Mouse (Mus musculus) thymus, adult 2 months (tissue): ENCODE measurements around the gene Abcc6.

Source experiments
- CTCF ChIP-seq: fragments of 200-500 bp; IDR thresholded peaks from 2 replicates; pipeline ENCODE4 v1.5.1; 2012; ENCODE audit warnings: mild to moderate bottlenecking, control low read depth, low read length, moderate library complexity, borderline replicate concordance; ENCODE audit not compliant: control insufficient read depth, poor library complexity, insufficient read depth; ENCODE audit errors: extremely low read depth
- POLR2A ChIP-seq: fragments of 200-500 bp; IDR thresholded peaks from 2 replicates; pipeline ENCODE4 v1.6.1; 2012; ENCODE audit warnings: mild to moderate bottlenecking, low read length, control low read depth, moderate library complexity; ENCODE audit not compliant: control insufficient read depth, poor library complexity, insufficient read depth; ENCODE audit errors: extremely low read depth

DNA sequence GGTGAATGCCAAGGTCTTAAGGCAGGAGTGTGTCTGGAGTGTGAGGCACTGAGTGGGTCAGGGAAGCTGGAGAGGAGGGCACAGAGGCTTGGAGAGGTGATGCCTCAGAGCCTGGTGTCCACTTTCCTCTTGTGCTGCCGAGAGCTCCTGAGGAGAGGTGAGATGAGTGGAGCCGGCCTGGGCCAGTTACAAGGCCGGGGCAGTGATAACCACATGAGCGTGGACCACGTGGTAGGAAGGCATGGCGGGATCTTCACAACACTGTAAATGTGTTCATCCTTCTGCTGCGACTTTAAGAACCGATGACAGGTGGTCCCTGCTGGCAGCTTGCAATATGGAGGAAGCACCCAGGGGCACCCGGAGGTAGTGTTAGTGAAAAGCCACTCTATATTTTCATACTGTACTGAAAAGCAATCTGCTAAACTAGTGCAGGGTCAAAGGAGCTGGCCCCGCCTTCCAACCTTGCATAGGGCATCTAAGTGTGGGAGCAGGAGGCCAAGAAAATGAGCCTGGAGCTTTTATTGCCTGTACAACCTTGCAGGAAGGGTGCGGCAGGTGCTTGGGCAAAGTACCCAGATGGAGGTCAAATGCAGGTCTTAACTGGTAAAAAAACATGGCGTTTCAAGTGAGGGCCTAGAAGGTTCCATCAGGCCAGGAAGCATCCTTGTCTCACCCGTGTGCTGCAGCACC lies 17.9 kb upstream of the Abcc6 start:
- no peak for TF ChIP-seq POLR2A
- no peak for TF ChIP-seq CTCF
